Mouse (Mus musculus) heart, postnatal 0 days (tissue): ENCODE measurements around the gene Slc26a9. TPM values are rescaled to one million over a fixed set of nuclear protein-coding genes. Genes with fewer than 3 reads are reported as not detected.

Experiments
- ATAC-seq: fragments of 200-750 bp; cut with Nextera tagmentation; 2 replicates; pipeline ENCODE4 v1.8.0; 2017; ENCODE audit warnings: low read depth, moderate number of reproducible peaks, moderate library complexity; ENCODE audit not compliant: insufficient read depth
- DNase-seq: peaks from one replicate; pipeline ENCODE4 v3.0.0-alpha.2; 2016; ENCODE audit warnings: low spot score
- H3K27ac ChIP-seq: fragments of 300-500 bp; sonication (generic); 2 replicates; pipeline ENCODE4 v1.5.1; 2014; ENCODE audit warnings: low read depth, mild to moderate bottlenecking
- H3K27me3 ChIP-seq: fragments of 300-500 bp; sonication (generic); 2 replicates; pipeline ENCODE4 v1.6.1; 2014; ENCODE audit warnings: low read length, mixed read lengths; ENCODE audit not compliant: control insufficient read depth, insufficient read depth
- H3K36me3 ChIP-seq: fragments of 300-500 bp; sonication (generic); replicated peaks from 2 replicates; pipeline ENCODE4 v1.6.1; 2014; ENCODE audit warnings: low read length, mixed read lengths; ENCODE audit not compliant: control insufficient read depth, insufficient read depth
- H3K4me1 ChIP-seq: fragments of 300-500 bp; sonication (generic); 2 replicates; pipeline ENCODE4 v1.6.1; 2014; ENCODE audit warnings: antibody characterized with exemption; ENCODE audit not compliant: control insufficient read depth, insufficient read depth
- H3K4me2 ChIP-seq: fragments of 300-500 bp; sonication (generic); 2 replicates; pipeline ENCODE4 v1.6.1; 2014; ENCODE audit warnings: low read depth, mild to moderate bottlenecking, low read length, moderate library complexity
- H3K4me3 ChIP-seq: fragments of 300-500 bp; sonication (generic); 2 replicates; pipeline ENCODE4 v1.5.1; 2014; ENCODE audit warnings: low read depth, low read length
- H3K9ac ChIP-seq: fragments of 300-500 bp; sonication (generic); replicated peaks from 2 replicates; pipeline ENCODE4 v1.6.1; 2014; ENCODE audit warnings: low read depth, low read length, mixed read lengths
- H3K9me3 ChIP-seq: fragments of 300-500 bp; sonication (generic); replicated peaks from 2 replicates; pipeline ENCODE4 v1.6.1; 2016; ENCODE audit warnings: low read length; ENCODE audit not compliant: control insufficient read depth
- CTCF ChIP-seq: IDR thresholded peaks from 2 replicates; pipeline ENCODE4 v1.5.1; 2016; ENCODE audit warnings: antibody characterized with exemption, control low read depth, low read depth
- EP300 ChIP-seq: IDR thresholded peaks from 2 replicates; pipeline ENCODE4 v1.6.1; 2016; ENCODE audit warnings: antibody characterized with exemption, low read depth
- WGBS: fragments of 180-500 bp; shearing (Covaris S2); extraction: QIAGEN DNeasy Blood & Tissue Kit; methylation state at CpG from one replicate; pipeline ENCODE4 v1.1.7; 2014; 5-methylcytosine and 5-hydroxymethylcytosine counted together
- polyA plus RNA-seq: library from polyadenylated mRNA; unstranded; fragments of >200 nt; fragmentation: Nextera tagmentation; extraction: Ambion mirVana; gene quantifications from 2 replicates; pipeline ENCODE4 v1.2.1, GENCODE M21; 2015
- total RNA-seq: library from RNA; depleted of rRNA; stranded (reverse); fragments of >200 nt; gene quantifications from 2 replicates; pipeline ENCODE4 v1.2.3, GENCODE M21; 2014; ENCODE audit warnings: low replicate concordance

The Slc26a9 gene
- total and polyA plus RNA-seq, 2 experiments from 2014 or later = 0.05 TPM; not detected in 1

- no peaks in the 10 kb centered on the region for H3K27me3 ChIP-seq
- H3K4me2 ChIP-seq = no peak overlapping the region
- H3K4me1 ChIP-seq = peaks cover 24% of the 10 kb centered on the region
- TF ChIP-seq EP300 (no peak), CTCF (no peak)
- H3K27ac ChIP-seq = no peak overlapping the region
- ATAC-seq = no peak
- no peak overlapping the region for H3K9ac ChIP-seq
- 83% methylated on average over 1 of the region's 1 CpGs for WGBS
- H3K4me3 ChIP-seq = no peak overlapping the region
- no peaks in the 10 kb centered on the region for H3K36me3 ChIP-seq
- no peak for DNase-seq
- H3K9me3 ChIP-seq = no peaks in the 10 kb centered on the region
Observed at GRCm38 (mm10) chr1:131738760-131739159, 5.1 kb upstream of the Slc26a9 start.

GRCm38 (mm10) chr1:131739481-131740160, 4.2 kb upstream of the Slc26a9 start:
- no peak for DNase-seq
- Histone ChIP-seq H3K27ac (no peak overlapping the region), H3K4me2 (no peak overlapping the region), H3K4me3 (no peak overlapping the region), H3K4me1 (peaks cover 30% of the 10 kb centered on the region), H3K9ac (no peak overlapping the region), H3K36me3 (no peaks in the 10 kb centered on the region), H3K27me3 (no peaks in the 10 kb centered on the region), H3K9me3 (no peaks in the 10 kb centered on the region)
- 86% methylated on average over 9 of the region's 9 CpGs for WGBS
- no peak for TF ChIP-seq EP300
- TF ChIP-seq CTCF = no peak
- ATAC-seq = no peak

- no peak overlapping the region for H3K4me3 ChIP-seq
- 0 out of 2 replicates have a peak, but pooled peaks cover 8% of the 10 kb centered on the region for H3K27me3 ChIP-seq
- ATAC-seq = no peak
- no peaks in the 10 kb centered on the region for H3K9me3 ChIP-seq
- peaks cover 14% of the 10 kb centered on the region for H3K4me1 ChIP-seq
- 73% methylated on average over 5 of the region's 5 CpGs for whole genome bisulfite sequencing
- H3K9ac ChIP-seq = no peak overlapping the region
- no peak overlapping the region for H3K27ac ChIP-seq
- DNase-seq = no peak
- TF ChIP-seq CTCF = no peak
- TF ChIP-seq EP300 = no peak
- no peaks in the 10 kb centered on the region for H3K36me3 ChIP-seq
- no peak overlapping the region for H3K4me2 ChIP-seq
Observed at GRCm38 (mm10) chr1:131745391-131745790, 1.6 kb downstream of the Slc26a9 start.

GRCm38 (mm10) chr1:131747761-131748160, 3.9 kb downstream of the Slc26a9 start:
- Histone ChIP-seq H3K27ac (no peak overlapping the region), H3K36me3 (no peaks in the 10 kb centered on the region), H3K4me1 (peaks cover 19% of the 10 kb centered on the region), H3K4me3 (no peak overlapping the region), H3K9ac (no peak overlapping the region), H3K9me3 (no peaks in the 10 kb centered on the region), H3K4me2 (no peak overlapping the region), H3K27me3 (peaks cover 10% of the 10 kb centered on the region; the same call in 1 of the 2 replicates)
- TF ChIP-seq EP300 = no peak
- TF ChIP-seq CTCF = no peak
- ATAC-seq (no peak), DNase-seq (no peak)
- 66% methylated on average over 2 of the region's 2 CpGs for WGBS

GRCm38 (mm10) chr1:131748636-131749035, 4.8 kb downstream of the Slc26a9 start:
- Histone ChIP-seq H3K4me3 (no peak overlapping the region), H3K4me2 (no peak overlapping the region), H3K4me1 (peaks cover 18% of the 10 kb centered on the region), H3K36me3 (no peaks in the 10 kb centered on the region), H3K9ac (no peak overlapping the region), H3K27me3 (peaks cover 10% of the 10 kb centered on the region; the same call in 1 of the 2 replicates), H3K9me3 (no peaks in the 10 kb centered on the region), H3K27ac (no peak overlapping the region)
- no peak for ATAC-seq
- no peak for DNase-seq
- TF ChIP-seq CTCF = no peak
- no peak for TF ChIP-seq EP300
- WGBS = 65% methylated on average over 2 of the region's 2 CpGs
